Mouse (Mus musculus): ENCODE measurements around the gene Iyd.
"Not testable (repeated sequence)": the region's sequence is repeated elsewhere in the genome, so short reads cannot be mapped to it uniquely, and the experiment has no call there.

- not testable (repeated sequence) for TF ChIP-seq CTCF (IDR thresholded peaks at IDR 0.05; ENCODE audit: borderline replicate concordance, control insufficient read depth, extremely low read depth, insufficient read depth, low read length, poor library complexity); POLR2A (IDR thresholded peaks at IDR 0.05; ENCODE audit: control insufficient read depth, extremely low read depth, insufficient read depth, low read length, poor library complexity)
Observed at GRCm38 (mm10) chr10:3500846-3501245, 39.2 kb upstream of the Iyd start.
